Mouse (Mus musculus): ENCODE measurements at regions not wholly inside any gene's neighbourhood (a gene's known extent, or its start where the extent isn't known, plus 50 kb on each side); places are given as distances from the start of the nearest gene placed in this dataset.

GRCm38 (mm10) chr11:17734519-17734918, 219.2 kb downstream of the Etaa1 start:
- no peak for DNase-seq (ENCODE audit: low spot score in 2 of 2)

- no peak for DNase-seq (ENCODE audit: low spot score in 2 of 2)
Measured at GRCm38 (mm10) chr11:17738879-17739278, 214.8 kb downstream of the Etaa1 start.

- DNase-seq (ENCODE audit: low spot score in 2 of 2) = no peak
Measured at GRCm38 (mm10) chr11:17743821-17744220, 209.9 kb downstream of the Etaa1 start.

- DNase-seq (ENCODE audit: low spot score in 2 of 2) = no peak
Measured at GRCm38 (mm10) chr11:17750345-17750744, 203.3 kb downstream of the Etaa1 start.

GRCm38 (mm10) chr11:17759224-17759623, 194.5 kb downstream of the Etaa1 start:
- DNase-seq (ENCODE audit: low spot score in 2 of 2) = no peak

- no peak for DNase-seq (ENCODE audit: low spot score in 2 of 2)
Measured at GRCm38 (mm10) chr11:17763411-17763810, 190.3 kb downstream of the Etaa1 start.

GRCm38 (mm10) chr11:17764146-17764545, 189.5 kb downstream of the Etaa1 start:
- no peak for DNase-seq (ENCODE audit: low spot score in 2 of 2)

GRCm38 (mm10) chr11:17768345-17768759, 185.3 kb downstream of the Etaa1 start:
- DNase-seq (ENCODE audit: low spot score in 2 of 2) = no peak

GRCm38 (mm10) chr11:17768837-17769466, 184.7 kb downstream of the Etaa1 start:
- no peak for DNase-seq (ENCODE audit: low spot score in 2 of 2)

GRCm38 (mm10) chr11:17797632-17798031, 156.0 kb downstream of the Etaa1 start:
- no peak for DNase-seq (ENCODE audit: low spot score in 2 of 2)

- DNase-seq (ENCODE audit: low spot score in 2 of 2) = no peak
Measured at GRCm38 (mm10) chr11:17807851-17808250, 145.8 kb downstream of the Etaa1 start.

- DNase-seq (ENCODE audit: low spot score in 2 of 2) = no peak
Measured at GRCm38 (mm10) chr11:17811829-17812559, 141.7 kb downstream of the Etaa1 start.

GRCm38 (mm10) chr11:17842642-17843041, 111.0 kb downstream of the Etaa1 start:
- no peak for DNase-seq (ENCODE audit: low spot score in 2 of 2)

GRCm38 (mm10) chr11:17852405-17852804, 101.3 kb downstream of the Etaa1 start:
- DNase-seq (ENCODE audit: low spot score in 2 of 2) = peak in 1 of 2 experiments; percentile 8

- DNase-seq (ENCODE audit: low spot score in 2 of 2) = no peak
Measured at GRCm38 (mm10) chr11:17853246-17853804, 100.3 kb downstream of the Etaa1 start.

- no peak for DNase-seq (ENCODE audit: low spot score in 2 of 2)
Measured at GRCm38 (mm10) chr11:17853832-17854231, 99.8 kb downstream of the Etaa1 start.

GRCm38 (mm10) chr11:17859364-17860131, 94.1 kb downstream of the Etaa1 start:
- DNase-seq (ENCODE audit: low spot score in 2 of 2) = no peak

GRCm38 (mm10) chr11:17864833-17865397, 88.8 kb downstream of the Etaa1 start:
- no peak for DNase-seq (ENCODE audit: low spot score in 2 of 2)

- no peak for DNase-seq (ENCODE audit: low spot score in 2 of 2)
Measured at GRCm38 (mm10) chr11:17870690-17871089, 83.0 kb downstream of the Etaa1 start.

GRCm38 (mm10) chr11:17871920-17872319, 81.8 kb downstream of the Etaa1 start:
- DNase-seq (ENCODE audit: low spot score in 2 of 2) = no peak

- no peak for DNase-seq (ENCODE audit: low spot score in 2 of 2)
Measured at GRCm38 (mm10) chr11:17883276-17883675, 70.4 kb downstream of the Etaa1 start.
